Mouse (Mus musculus) lung, postnatal 14 days (tissue): ENCODE measurements around the gene Tmem229b.
A peak's percentile ranks its signal among the peaks of the same experiment; 100 is the strongest.
"Not testable (repeated sequence)": the region's sequence is repeated elsewhere in the genome, so short reads cannot be mapped to it uniquely, and the experiment has no call there.

ENCODE experiments used
- DNase-seq: peaks from one replicate; pipeline ENCODE4 v3.0.0; 2021

The Tmem229b gene

GRCm38 (mm10) chr12:78942931-78943330 lies 64.5 kb downstream of the Tmem229b start:
- DNase-seq, result no peak

DNA sequence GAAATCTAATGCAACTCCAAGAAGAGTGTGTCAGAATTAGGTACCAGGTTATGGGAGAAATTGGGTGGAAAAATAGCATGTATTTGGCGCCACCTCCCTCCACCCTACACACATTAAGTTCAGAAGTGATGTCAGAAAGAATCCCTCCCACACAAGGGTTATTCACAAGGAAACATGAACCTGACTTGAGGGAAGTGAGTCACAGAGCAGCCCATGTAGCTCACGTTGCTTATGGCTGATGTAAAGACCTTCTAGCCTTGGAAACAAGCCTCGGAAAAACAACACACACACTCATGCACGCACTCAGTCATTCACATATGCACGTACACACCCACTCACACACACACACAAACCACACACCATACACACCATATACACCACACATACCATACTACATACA lies 67.3 kb downstream of the Tmem229b start:
- DNase-seq, result no peak

DNA sequence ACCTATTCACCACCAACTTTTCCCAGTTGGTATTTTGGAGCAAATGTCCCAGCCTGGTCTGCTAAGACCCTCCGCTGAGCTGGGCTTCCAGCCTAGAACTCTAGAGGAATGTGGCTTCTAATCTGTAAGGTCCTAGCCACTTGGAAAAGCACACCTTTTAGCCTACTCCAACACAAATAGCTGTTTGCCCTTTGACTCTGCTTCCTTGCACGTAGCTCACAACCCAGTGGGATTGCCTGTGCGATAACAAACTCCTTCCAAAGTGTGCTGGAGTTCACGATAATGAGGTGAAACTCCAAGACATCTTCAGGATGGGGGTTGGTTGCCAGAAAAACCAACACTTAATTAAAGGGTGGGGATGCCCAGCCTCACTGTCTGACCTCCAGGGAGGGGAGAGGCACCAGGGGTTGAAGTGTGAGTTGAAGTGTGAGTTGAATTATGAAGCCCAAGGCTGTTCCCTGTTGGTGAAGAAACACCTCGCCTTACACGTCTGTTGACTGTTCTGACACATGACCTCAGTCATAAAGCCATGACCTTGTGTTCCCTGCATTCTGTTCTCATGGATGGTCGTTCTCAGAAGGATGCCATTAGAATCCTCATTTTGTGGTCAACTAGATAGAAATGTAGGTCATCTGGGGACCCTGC lies 67.9 kb downstream of the Tmem229b start:
- no peak for DNase-seq

DNA sequence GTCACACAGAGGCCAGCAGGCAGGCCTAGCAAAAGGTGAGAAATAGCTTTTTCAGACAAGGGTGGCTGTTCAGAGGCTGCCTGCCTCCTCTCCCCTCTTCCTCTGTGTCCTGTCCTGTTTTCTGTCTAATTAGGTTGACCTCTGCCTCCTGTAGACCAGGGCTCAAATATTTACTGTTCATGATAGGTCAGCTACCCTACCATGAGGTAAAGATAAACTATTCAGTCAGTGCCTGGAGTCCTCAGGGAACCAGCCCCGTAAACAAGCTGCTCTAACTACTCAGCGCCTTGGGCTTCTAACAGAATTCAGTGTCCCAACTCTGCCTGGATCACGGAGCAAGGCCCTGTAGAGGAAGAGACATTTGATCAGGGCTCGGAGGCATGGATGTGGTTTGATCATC lies 70.9 kb downstream of the Tmem229b start:
- no peak for DNase-seq

DNA sequence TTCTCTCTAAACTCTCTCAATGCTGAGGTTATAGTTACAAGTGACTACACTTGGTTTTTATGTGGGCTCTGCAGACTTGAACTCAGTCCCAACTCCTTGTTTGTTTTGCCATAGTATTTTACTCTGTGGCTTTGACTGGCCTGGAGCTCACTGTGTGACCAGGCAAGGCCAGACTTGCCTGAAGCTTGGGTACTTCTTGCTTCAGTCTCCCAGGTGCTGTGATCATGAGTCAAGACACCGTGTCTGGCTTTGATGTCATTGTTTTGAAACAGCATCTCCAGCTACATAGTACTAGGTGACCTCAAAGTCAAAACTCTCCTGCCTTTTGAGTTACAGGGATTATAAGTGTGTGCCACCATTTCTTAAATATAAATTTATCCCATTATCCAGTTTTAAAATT lies 77.5 kb downstream of the Tmem229b start:
- no peak for DNase-seq

GRCm38 (mm10) chr12:78927287-78927686 lies 80.1 kb downstream of the Tmem229b start:
- DNase-seq, result no peak

- no peak for DNase-seq
Measured at GRCm38 (mm10) chr12:78923539-78924189, 83.8 kb downstream of the Tmem229b start.

DNA sequence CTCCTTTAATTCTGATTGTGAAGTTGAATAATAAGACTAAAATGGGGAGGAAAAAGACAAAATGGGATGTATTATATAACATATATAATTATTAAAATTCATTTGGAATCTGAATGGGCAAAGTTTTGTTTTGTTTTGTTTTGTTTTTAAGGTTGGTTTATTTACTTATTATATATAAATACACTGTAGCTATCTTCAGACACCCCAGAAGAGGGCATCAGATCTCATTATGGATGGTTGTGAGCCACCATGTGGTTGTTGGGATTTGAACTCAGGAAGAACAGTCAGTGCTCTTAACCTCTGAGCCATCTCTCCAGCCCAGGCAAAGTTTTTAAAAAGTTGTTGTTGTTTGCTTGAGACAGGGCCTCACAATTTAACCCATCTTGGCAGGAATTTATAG lies 84.5 kb downstream of the Tmem229b start:
- DNase-seq, result not testable (repeated sequence)

DNA sequence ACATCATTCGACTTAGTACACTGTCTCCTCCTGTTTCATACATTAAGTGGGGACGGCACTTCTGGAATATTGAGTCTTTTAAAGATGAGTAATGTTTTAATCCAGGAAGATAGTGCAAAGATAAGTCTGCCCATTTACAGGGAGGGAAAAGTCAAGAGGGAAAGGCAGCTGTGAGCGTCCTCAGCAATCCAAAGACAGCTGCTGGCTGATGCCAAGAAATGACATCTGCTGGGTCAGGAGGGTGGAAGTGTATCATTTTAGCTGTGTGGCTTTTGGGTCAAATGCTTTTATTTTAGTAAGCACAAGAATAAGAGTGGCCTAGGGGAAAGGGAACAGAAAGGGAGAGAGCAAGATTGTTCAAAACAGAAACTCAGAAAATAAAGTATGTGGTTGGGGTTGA lies 85.4 kb downstream of the Tmem229b start:
- no peak for DNase-seq

- no peak for DNase-seq
Measured at GRCm38 (mm10) chr12:78921421-78921820, 86.0 kb downstream of the Tmem229b start.

- peak; percentile 62 for DNase-seq
Measured at GRCm38 (mm10) chr12:78919079-78919712, 88.2 kb downstream of the Tmem229b start.

- DNase-seq, result peak; percentile 86
Measured at GRCm38 (mm10) chr12:78918227-78919078, 89.0 kb downstream of the Tmem229b start.

DNA sequence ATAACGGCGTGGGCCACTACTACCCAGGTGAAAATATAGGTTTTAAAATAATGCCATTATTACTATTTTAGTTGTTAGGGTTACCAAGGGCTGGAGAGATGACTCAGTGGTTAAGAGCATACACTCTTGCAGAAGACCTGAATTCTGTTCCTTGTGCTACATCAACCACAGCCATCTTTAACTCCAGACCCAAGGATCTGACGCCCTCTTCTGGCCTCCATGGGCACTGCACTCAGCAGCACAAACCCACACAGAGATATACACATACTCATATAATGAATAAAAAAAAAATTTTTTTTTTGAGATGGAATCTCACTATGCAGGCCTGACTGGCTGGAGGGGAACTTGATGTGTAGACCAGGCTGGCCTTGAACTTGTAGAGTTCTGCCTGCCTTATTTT lies 91.1 kb downstream of the Tmem229b start:
- no peak for DNase-seq

DNA sequence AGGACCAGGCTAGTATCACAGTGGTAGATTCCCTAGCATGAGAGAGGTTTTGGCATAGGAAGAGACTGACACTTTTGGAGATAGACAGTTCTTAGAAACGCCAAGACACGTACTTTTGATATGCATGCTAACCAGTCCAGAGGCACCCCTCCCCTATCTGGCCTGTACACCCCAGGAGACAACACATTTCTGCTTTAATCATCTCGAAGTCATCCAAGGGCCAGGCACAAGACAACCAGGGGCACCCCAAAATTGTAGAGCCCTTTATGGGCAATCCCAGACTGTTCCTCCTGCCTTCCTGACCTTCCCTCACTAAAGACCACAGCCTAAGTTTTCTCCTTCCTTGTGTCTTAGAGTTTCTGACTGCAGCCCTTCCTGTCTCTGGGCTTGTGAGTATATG lies 91.9 kb downstream of the Tmem229b start:
- no peak for DNase-seq

DNA sequence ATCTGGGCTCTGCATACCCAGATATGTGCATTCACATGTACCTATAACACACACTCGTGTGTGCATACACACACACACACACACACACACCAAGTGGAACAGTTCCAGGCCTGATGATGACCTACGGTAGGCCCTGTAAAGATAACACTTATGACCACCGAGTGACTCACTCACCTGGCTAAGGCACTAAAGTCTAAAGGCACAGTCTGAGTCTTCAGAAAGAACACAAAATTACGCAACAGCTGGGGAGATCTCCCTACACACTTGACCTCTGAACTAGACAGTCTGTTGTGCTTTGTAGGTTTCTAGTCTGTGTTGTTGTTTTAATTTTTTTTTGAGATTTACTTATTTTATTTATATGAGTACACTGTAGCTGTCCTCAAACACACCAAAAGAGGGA lies 93.0 kb downstream of the Tmem229b start:
- DNase-seq, result no peak
